ENCODE assay signal across 8 mouse cellular contexts in the genomic region with DNA sequence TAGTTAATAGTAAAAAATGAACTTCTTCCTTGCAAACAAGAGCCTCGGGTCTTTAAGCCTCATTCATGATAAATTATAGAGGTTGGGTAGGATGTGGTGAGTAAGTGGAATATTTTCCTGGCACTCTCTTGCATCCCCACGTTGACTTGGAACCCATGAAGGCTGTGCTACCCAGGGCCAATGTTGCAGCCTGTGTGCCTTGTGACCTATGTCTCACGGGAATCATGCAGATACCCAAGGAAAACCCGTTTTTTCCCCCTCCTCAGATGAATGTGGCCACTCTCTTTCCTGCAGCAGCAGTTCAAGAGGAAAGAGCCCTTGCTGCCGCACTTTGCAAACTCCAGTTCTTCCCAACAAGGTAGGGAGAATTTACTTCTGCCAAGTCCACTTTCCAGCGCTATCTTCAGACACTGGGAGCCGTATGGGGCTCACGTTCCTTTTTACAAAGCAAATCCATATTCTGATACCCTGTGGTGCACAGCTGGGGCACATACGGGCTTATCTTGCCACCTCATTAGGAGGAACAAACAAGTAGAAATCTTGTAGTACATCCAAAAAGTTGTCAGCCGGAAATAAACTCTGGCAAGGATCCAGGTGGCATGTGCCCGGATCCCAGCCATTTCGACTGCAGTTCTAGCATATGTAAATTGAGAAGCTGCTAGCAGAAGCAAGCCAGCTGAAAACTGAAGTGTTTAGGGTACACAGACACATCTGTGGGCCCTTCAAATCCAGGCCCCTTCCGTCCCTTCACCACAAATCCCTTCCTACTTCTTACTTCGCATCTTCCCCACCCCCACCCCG.
DNase-seq lines count a peak whose midpoint lies in the region; ATAC-seq lines count a peak whose summit lies in the region.

No protein-coding gene starts in this region.

- DNase-seq in gastrocnemius, postnatal 25 days: peak; percentile 12
- no peak for DNase-seq in gastrocnemius, postnatal 10 days
- DNase-seq in cerebellum, adult 18-20 months: peak; percentile 25 to 49
- peak; percentile 39 to 42 for DNase-seq in frontal cortex, postnatal 14 days (ENCODE audit: low spot score in 2 of 2)
- DNase-seq in layer of hippocampus, postnatal 25 days (ENCODE audit: extremely low spot score in 1 of 2, low spot score in 1 of 2): peak; percentile 18 to 22
- DNase-seq in urinary bladder, postnatal 25 days (ENCODE audit: low spot score): no peak
- DNase-seq in testis, postnatal 10 days (ENCODE audit: low spot score): no peak

- H3K4me3 ChIP-seq in midbrain, embryonic 13.5 days (replicated peaks): no peak overlapping the region

- no peaks in the 10 kb centered on the region for H3K36me3 ChIP-seq in midbrain, embryonic 13.5 days

- ATAC-seq in midbrain, embryonic 13.5 days: 0 out of 2 replicates have a peak, but pooled peaks have one; percentile 27

- H3K27me3 ChIP-seq in midbrain, embryonic 13.5 days: no peaks in the 10 kb centered on the region

- no peaks in the 10 kb centered on the region for H3K9me3 ChIP-seq in midbrain, embryonic 13.5 days

- H3K9ac ChIP-seq in midbrain, embryonic 13.5 days (replicated peaks): no peak overlapping the region

- H3K27ac ChIP-seq in midbrain, embryonic 13.5 days: no peak overlapping the region

- 54% methylated on average over 15 of the region's 15 CpGs for WGBS in midbrain, embryonic 13.5 days

- no peak overlapping the region for H3K4me2 ChIP-seq in midbrain, embryonic 13.5 days (replicated peaks)

- peaks cover 12% of the 10 kb centered on the region for H3K4me1 ChIP-seq in midbrain, embryonic 13.5 days (replicated peaks)

Comparison
In these comparisons a context has a peak if more than half of its experiments do, and no peak if none do; other contexts are left out.
1. DNase-seq: peak in gastrocnemius, postnatal 25 days (single experiment), cerebellum, adult 18-20 months (2 of 2), frontal cortex, postnatal 14 days (2 of 2) and layer of hippocampus, postnatal 25 days (2 of 2); none in gastrocnemius, postnatal 10 days (single experiment), urinary bladder, postnatal 25 days (single experiment) and testis, postnatal 10 days (single experiment).